Mouse (Mus musculus) lung, adult 2 months (tissue): Measurements from ENCODE around the gene Morc2a.

Source experiments
- CTCF ChIP-seq: fragments of 200-500 bp; IDR thresholded peaks from 2 replicates; pipeline ENCODE4 v1.5.1; 2011; ENCODE audit warnings: mild to moderate bottlenecking, low read length, control low read depth; ENCODE audit not compliant: insufficient read depth
- POLR2A ChIP-seq: fragments of 200-500 bp; IDR thresholded peaks from 2 replicates; pipeline ENCODE4 v1.6.1; 2011; ENCODE audit warnings: low read depth, mild to moderate bottlenecking, control low read depth, low read length, borderline replicate concordance; ENCODE audit errors: extremely low read depth

GRCm38 (mm10) chr11:3615576-3615975 is 33.4 kb upstream of the Morc2a start:
- TF ChIP-seq POLR2A = no peak
- TF ChIP-seq CTCF = no peak
